Mouse (Mus musculus): Measurements from ENCODE around the gene Tekt1.

DNA sequence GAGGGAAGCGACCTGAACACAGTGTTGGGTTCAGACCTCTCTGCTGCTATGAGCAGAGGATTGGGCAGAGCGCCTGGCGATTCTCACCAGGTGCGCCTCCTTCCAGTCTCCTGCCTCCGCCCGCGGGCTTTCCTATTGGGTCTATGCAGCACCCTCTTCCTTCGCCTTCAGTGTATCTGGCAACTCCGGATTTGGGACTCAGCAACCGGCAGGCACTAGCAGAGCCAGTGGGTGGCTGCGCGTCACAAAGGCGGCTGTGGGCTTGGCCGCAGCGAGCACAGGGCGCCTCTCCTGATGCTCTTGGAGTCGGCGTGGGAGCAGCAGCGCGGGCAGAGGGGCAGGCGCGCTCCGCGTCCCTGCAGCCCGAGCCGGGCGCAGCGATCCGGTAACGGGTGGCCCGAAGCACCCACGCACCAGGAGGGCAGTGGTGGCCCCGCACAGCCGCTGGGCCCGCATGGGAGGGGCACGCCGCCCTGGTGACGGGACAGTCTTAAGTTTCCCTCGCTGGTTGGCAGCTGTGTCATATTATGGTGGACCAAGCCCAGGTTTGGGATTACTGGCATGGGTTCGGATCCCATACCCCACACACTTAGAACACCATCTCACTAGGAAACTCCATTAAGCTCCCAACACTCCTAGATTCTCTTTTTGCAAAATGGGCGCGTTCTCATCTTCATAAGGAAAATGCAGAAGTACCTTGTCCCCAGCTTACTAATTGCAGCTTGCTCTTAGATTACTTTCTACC, 47.9 kb downstream of the Tekt1 start, which contains the start of gene Fbxo39:
- TF ChIP-seq CTCF (IDR thresholded peaks at IDR 0.05; ENCODE audit: control insufficient read depth, insufficient read depth, low read length): no peak
- no peak for TF ChIP-seq POLR2A (IDR thresholded peaks at IDR 0.05; ENCODE audit: borderline replicate concordance, control insufficient read depth, low read depth, low read length)

Measured in bone marrow, adult 2 months (tissue).